Mouse (Mus musculus): Measurements from ENCODE around the gene Brd3os. TPM values are rescaled to one million over a fixed set of nuclear protein-coding genes. Genes with fewer than 3 reads are reported as not detected.

The Brd3os gene
- total and polyA plus RNA-seq, 3 experiments: 0.55 to 0.78 (median 0.68) TPM

DNA sequence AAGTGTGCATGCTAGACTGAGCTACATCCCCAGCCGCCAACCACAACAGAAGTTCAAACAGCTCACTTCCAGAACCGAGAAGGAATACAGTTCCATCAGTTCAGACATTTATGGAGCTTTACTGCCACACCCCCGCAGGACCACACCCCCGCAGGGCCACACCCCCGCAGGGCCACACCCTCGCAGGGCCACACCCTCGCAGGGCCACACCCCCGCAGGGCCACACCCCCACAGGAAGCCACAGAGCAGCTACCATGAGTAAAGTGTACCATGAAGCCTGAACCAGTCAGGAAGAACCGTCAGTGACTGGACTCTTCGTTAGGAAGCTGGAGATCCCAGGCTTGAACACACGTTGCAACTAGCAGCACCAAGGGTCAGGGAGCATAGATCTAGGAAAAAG is 3.8 kb upstream of the Brd3os start:
- Histone ChIP-seq H3K36me3 (replicated peaks) (peaks cover 7% of the 10 kb centered on the region), H3K4me1 (ENCODE audit: insufficient read depth, low read depth, low read length) (peaks cover 35% of the 10 kb centered on the region), H3K9me3 (replicated peaks) (no peaks in the 10 kb centered on the region), H3K27me3 (ENCODE audit: insufficient read depth, low read length) (peaks cover 29% of the 10 kb centered on the region), H3K4me3 (ENCODE audit: low read depth, low read length) (no peak overlapping the region)
- TF ChIP-seq GATA1 (IDR thresholded peaks at IDR 0.05; ENCODE audit: borderline replicate concordance, low read length): no peak
- DNase-seq (ENCODE audit: low spot score): peak; percentile 46
- no peak for ATAC-seq (ENCODE audit: extremely low read depth, insufficient number of reproducible peaks, low FRiP score, poor library complexity, severe bottlenecking)

DNA sequence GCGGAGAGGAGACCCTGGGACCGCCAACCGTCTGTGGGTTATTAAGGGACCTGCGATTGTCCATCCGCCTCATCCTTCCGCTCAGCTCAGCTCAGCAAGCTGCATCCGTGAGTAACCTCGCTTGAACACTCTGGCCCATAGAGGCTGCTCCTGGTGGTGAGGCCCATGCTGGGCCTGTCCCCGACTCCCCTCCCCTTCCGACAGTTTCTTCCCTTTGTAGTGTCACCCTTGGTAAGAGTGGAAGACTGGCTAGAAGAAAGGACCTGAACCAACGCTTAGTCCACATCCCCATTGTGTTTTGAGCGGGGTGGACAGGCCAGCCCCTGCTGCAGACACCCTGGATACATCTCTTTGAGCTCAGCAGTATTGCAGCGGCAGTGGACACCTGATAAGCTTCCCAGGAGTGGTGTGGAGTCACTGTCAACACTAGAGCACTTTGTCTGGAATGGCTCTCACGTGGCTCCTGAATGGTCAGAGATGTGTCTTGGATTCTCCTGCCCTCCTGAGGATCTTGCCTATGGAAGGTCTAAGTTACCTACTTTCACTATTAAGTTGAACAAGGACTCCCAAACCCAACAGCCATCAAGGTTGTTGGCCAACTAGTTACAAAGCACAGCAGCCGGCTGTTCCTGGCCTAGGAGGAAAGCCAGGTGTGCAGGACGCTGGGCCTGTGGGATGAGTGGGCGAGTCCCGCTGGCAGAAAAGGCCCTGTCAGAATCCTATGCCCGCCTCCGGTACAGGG is 755 bp downstream of the Brd3os start:
- DNase-seq (ENCODE audit: low spot score) (no peak), ATAC-seq (ENCODE audit: extremely low read depth, insufficient number of reproducible peaks, low FRiP score, poor library complexity, severe bottlenecking) (no peak)
- Histone ChIP-seq H3K4me3 (ENCODE audit: low read depth, low read length) (peak overlapping the region; percentile 73), H3K36me3 (replicated peaks) (peaks cover 53% of the 10 kb centered on the region), H3K4me1 (ENCODE audit: insufficient read depth, low read depth, low read length) (peaks cover 28% of the 10 kb centered on the region), H3K9me3 (replicated peaks) (no peaks in the 10 kb centered on the region), H3K27me3 (ENCODE audit: insufficient read depth, low read length) (peaks cover 7% of the 10 kb centered on the region)
- no peak for TF ChIP-seq GATA1 (IDR thresholded peaks at IDR 0.05; ENCODE audit: borderline replicate concordance, low read length)
- no peak for TF ChIP-seq TAL1 (conservative IDR thresholded peaks at IDR 0.05; ENCODE audit: low read depth, low read length)
- no peak for TF ChIP-seq POLR2AphosphoS5 (IDR thresholded peaks at IDR 0.05; ENCODE audit: insufficient replicate concordance, low read depth, low read length)

DNA sequence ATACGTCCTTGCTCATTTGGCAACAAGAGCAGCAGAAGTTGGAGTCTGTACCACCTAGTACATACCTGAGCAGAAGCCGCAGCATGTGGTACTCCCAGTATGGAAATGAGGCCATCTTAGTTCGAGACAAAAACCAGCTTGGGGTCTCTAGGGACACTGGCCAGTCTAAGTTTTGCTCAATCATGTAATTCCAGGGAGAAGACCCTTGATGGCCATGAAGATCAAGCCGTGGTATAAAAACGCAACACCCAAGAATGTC is 1.3 kb downstream of the Brd3os start:
- Histone ChIP-seq H3K9me3 (replicated peaks) (no peaks in the 10 kb centered on the region), H3K4me3 (ENCODE audit: low read depth, low read length) (no peak overlapping the region), H3K4me1 (ENCODE audit: insufficient read depth, low read depth, low read length) (peaks cover 23% of the 10 kb centered on the region), H3K36me3 (replicated peaks) (peaks cover 58% of the 10 kb centered on the region), H3K27me3 (ENCODE audit: insufficient read depth, low read length) (peaks cover 7% of the 10 kb centered on the region)
- DNase-seq (ENCODE audit: low spot score) (no peak), ATAC-seq (ENCODE audit: extremely low read depth, insufficient number of reproducible peaks, low FRiP score, poor library complexity, severe bottlenecking) (no peak)
- TF ChIP-seq GATA1 (IDR thresholded peaks at IDR 0.05; ENCODE audit: borderline replicate concordance, low read length) (no peak), TAL1 (conservative IDR thresholded peaks at IDR 0.05; ENCODE audit: low read depth, low read length) (no peak), POLR2AphosphoS5 (IDR thresholded peaks at IDR 0.05; ENCODE audit: insufficient replicate concordance, low read depth, low read length) (no peak), GATA2 (IDR thresholded peaks at IDR 0.05; ENCODE audit: borderline replicate concordance, low read depth, low read length) (no peak), CTCF (IDR thresholded peaks at IDR 0.05; ENCODE audit: low read depth, low read length) (no peak)

DNA sequence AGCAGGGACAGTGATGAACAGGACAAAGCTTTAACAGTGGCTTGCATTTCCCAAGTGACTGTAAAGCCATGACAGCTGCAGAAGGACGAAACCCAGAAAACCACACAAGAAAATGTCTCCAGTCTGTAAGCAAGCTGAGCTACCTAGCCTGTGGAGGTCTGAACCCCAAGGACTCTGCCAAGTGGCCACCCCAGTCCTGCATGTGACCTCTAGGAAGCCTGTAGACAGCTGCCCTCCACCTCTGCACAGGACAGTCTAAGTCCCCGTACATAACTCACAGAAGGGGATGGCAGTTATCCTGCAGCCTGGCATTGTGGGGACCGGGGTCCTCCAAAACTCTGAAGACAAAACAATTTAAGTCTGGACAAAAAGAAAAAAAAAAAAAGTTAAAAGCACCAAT is 3.8 kb downstream of the Brd3os start:
- H3K4me3 ChIP-seq (ENCODE audit: low read depth, low read length): no peak overlapping the region
- no peaks in the 10 kb centered on the region; the same call in 1 of the 2 replicates for H3K27me3 ChIP-seq (ENCODE audit: insufficient read depth, low read length)
- H3K9me3 ChIP-seq (replicated peaks): no peaks in the 10 kb centered on the region
- DNase-seq (ENCODE audit: low spot score) (no peak), ATAC-seq (ENCODE audit: extremely low read depth, insufficient number of reproducible peaks, low FRiP score, poor library complexity, severe bottlenecking) (no peak)
- TF ChIP-seq TAL1 (conservative IDR thresholded peaks at IDR 0.05; ENCODE audit: low read depth, low read length) (no peak), GATA1 (IDR thresholded peaks at IDR 0.05; ENCODE audit: borderline replicate concordance, low read length) (no peak), POLR2AphosphoS5 (IDR thresholded peaks at IDR 0.05; ENCODE audit: insufficient replicate concordance, low read depth, low read length) (no peak), GATA2 (IDR thresholded peaks at IDR 0.05; ENCODE audit: borderline replicate concordance, low read depth, low read length) (no peak), CTCF (IDR thresholded peaks at IDR 0.05; ENCODE audit: low read depth, low read length) (no peak)
- H3K4me1 ChIP-seq (ENCODE audit: insufficient read depth, low read depth, low read length): peaks cover 18% of the 10 kb centered on the region
- H3K36me3 ChIP-seq (replicated peaks): peaks cover 83% of the 10 kb centered on the region

DNA sequence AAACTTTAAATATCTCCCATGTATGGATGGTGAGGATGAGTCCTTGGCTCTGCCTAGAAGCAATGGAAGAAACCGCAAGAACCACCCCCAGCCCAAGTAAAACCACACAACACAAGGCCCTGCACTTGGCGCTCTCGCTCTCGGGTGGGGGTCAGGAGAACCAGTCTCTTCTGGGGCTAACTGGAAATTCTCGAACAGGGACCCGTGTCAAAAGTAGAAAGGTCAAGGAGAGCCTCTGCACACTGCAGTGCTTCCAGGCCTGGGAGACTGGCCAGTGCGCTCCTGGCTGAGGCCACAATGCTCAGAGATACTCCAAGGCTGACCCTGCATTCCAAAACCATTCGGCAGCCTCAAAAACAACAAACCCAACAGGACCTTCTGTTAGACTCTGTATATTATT is 4.7 kb downstream of the Brd3os start:
- ATAC-seq (ENCODE audit: extremely low read depth, insufficient number of reproducible peaks, low FRiP score, poor library complexity, severe bottlenecking) (no peak), DNase-seq (ENCODE audit: low spot score) (no peak)
- Histone ChIP-seq H3K4me3 (ENCODE audit: low read depth, low read length) (no peak overlapping the region), H3K27me3 (ENCODE audit: insufficient read depth, low read length) (no peaks in the 10 kb centered on the region; the same call in 1 of the 2 replicates), H3K4me1 (ENCODE audit: insufficient read depth, low read depth, low read length) (peaks cover 15% of the 10 kb centered on the region), H3K9me3 (replicated peaks) (no peaks in the 10 kb centered on the region), H3K36me3 (replicated peaks) (peaks cover 92% of the 10 kb centered on the region)
- TF ChIP-seq GATA1 (IDR thresholded peaks at IDR 0.05; ENCODE audit: borderline replicate concordance, low read length): no peak
- no peak for TF ChIP-seq GATA2 (IDR thresholded peaks at IDR 0.05; ENCODE audit: borderline replicate concordance, low read depth, low read length)
- no peak for TF ChIP-seq CTCF (IDR thresholded peaks at IDR 0.05; ENCODE audit: low read depth, low read length)
- TF ChIP-seq TAL1 (conservative IDR thresholded peaks at IDR 0.05; ENCODE audit: low read depth, low read length): no peak
- no peak for TF ChIP-seq POLR2AphosphoS5 (IDR thresholded peaks at IDR 0.05; ENCODE audit: insufficient replicate concordance, low read depth, low read length)

DNA sequence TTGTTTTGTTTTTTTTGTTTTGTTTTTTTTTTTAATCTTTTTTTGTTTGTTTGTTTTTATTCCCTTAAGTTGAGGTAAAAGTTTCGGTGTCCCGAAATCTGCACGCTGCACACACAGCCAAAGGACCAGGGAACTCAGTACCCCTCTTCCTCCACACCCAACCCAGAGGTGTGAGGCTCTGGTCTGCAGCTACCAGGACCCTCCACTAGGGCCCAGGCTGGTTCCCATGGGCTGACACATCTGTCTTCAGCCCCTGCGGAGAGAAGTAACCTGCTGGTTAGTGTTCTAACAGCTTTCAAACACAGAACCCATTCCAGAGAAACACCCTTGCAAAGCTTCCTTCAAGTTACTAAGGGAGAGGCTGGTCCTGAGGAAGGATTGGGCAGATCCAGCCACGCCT is 5.7 kb downstream of the Brd3os start:
- Histone ChIP-seq H3K4me3 (ENCODE audit: low read depth, low read length) (no peak overlapping the region), H3K9me3 (replicated peaks) (no peaks in the 10 kb centered on the region), H3K27me3 (ENCODE audit: insufficient read depth, low read length) (no peaks in the 10 kb centered on the region), H3K36me3 (replicated peaks) (peaks cover 99% of the 10 kb centered on the region), H3K4me1 (ENCODE audit: insufficient read depth, low read depth, low read length) (peaks cover 5% of the 10 kb centered on the region)
- DNase-seq (ENCODE audit: low spot score) (no peak), ATAC-seq (ENCODE audit: extremely low read depth, insufficient number of reproducible peaks, low FRiP score, poor library complexity, severe bottlenecking) (no peak)
- TF ChIP-seq POLR2AphosphoS5 (IDR thresholded peaks at IDR 0.05; ENCODE audit: insufficient replicate concordance, low read depth, low read length) (no peak), TAL1 (conservative IDR thresholded peaks at IDR 0.05; ENCODE audit: low read depth, low read length) (no peak), GATA2 (IDR thresholded peaks at IDR 0.05; ENCODE audit: borderline replicate concordance, low read depth, low read length) (no peak), CTCF (IDR thresholded peaks at IDR 0.05; ENCODE audit: low read depth, low read length) (0 out of 2 replicates have a peak, but pooled peaks have one; percentile 4), GATA1 (IDR thresholded peaks at IDR 0.05; ENCODE audit: borderline replicate concordance, low read length) (no peak)

Measured in G1E (cell line).